Mouse (Mus musculus) erythroblast, embryonic 14.5 days (primary cell): Measurements from ENCODE around the gene Ctxn2.

ENCODE experiments used
- GATA1 ChIP-seq: IDR thresholded peaks from 2 replicates; pipeline ENCODE4 v1.6.1; 2012; ENCODE audit warnings: low read length, inconsistent platforms, mixed read lengths
- TAL1 ChIP-seq: IDR thresholded peaks from 3 replicates; pipeline ENCODE4 v1.6.1; 2012; ENCODE audit warnings: low read length, inconsistent platforms, mixed read lengths

GRCm38 (mm10) chr2:125187904-125188303 lies 51.4 kb downstream of the Ctxn2 start:
- TF ChIP-seq TAL1 (no peak), GATA1 (no peak)
